Mouse (Mus musculus) urinary bladder, postnatal 25 days (tissue): Measurements from ENCODE around the gene Sirt2.

Experiments
- DNase-seq: peaks from one replicate; pipeline ENCODE4 v3.0.0; 2022; ENCODE audit warnings: low spot score

Gene Sirt2

DNA sequence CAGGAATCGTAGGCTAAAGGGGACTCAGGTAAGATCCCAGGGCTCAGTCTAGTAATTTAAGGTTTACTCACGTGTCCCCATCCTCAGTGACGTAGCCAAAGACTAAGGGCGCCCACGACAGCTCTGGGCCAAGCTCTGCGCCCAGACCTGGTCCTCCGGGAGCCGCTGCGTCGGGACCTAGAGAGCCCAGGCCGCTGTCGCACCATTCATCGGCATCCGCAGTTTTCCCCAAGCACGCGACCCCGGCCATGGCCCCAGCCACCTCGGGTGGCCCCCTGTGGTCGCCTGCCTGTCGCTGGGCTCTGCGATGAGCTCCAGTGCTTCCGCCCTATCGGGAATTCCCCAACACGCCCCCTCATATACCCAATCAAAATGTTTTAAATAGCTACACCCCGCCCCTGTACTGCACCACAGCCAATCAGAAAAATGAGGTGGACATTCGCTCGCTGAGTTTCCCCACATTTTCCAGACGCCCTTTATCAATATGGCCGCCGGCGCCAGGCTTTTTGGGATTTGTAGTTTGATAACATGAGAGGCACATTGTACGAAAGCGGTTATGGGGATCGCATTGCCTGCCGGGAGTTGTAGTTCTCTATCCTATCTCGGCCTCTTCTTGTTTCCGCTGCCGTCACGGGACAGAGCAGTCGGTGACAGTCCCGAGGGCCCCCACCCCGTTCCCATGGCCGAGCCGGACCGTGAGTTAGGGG lies at the start of gene Sirt2:
TSS of gene Sirt2 (plus strand) at position 563 of the 707 bp plus-strand sequence.
- DNase-seq, result peak; percentile 84

DNA sequence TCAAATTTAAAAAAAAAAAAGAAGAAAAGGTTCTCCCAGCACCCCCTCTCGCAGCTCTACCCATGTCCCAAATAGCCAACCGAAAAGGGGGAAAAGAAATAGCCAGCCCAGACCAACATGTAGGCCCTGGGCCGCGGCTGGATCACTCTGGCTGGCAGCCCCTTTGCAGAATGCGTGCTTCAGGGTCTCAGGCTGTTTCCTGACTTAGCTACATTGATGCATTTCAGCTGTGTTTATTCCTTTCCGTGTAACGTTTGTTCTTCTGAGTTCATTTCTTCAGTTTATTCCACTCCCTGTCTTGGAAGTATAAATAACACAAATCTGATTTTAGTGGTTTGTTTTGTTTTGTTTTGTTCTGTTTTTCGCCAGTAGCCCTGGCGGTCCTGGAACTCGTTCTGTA lies 48.8 kb upstream of the Sirt2 start:
- DNase-seq, result no peak

DNA sequence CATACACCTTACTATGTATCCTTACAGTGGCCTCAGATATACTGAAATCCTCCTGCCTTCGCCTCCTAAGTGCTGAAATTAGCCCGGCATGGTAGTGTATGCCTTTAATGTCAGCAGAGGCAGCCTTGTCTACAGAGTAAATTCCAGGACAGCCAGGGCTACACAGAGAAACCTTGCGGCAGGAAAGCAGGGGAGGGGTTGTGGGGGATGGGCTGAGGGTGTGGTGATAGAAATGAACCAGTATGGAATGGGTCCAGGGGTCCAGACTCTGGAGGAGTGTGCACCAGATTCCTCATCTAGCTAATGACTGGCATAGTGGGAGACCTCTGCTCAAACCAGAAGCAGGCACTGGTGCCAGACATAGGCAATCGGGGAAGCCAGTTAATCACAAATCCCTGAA lies 47.4 kb upstream of the Sirt2 start:
- DNase-seq, result no peak

DNA sequence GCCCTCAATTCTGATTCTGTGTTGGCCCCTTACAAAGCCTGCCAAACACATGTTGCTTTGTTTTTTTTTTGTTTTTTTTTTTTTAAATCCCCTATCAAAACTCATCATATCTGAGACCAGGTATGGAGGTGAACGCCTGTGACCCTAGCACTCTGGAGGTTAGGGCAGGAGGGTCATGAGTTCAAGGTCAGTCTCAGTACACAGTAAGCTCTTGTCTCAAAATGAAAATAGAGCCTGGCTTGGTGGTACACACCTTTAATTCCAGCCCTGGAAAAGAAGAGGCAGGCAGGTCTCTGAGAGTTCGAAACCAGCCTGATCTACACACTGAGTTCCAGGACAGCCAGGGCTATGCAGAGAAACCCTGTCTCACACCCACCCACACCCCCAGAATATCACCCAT lies 46.9 kb upstream of the Sirt2 start:
- no peak for DNase-seq

DNA sequence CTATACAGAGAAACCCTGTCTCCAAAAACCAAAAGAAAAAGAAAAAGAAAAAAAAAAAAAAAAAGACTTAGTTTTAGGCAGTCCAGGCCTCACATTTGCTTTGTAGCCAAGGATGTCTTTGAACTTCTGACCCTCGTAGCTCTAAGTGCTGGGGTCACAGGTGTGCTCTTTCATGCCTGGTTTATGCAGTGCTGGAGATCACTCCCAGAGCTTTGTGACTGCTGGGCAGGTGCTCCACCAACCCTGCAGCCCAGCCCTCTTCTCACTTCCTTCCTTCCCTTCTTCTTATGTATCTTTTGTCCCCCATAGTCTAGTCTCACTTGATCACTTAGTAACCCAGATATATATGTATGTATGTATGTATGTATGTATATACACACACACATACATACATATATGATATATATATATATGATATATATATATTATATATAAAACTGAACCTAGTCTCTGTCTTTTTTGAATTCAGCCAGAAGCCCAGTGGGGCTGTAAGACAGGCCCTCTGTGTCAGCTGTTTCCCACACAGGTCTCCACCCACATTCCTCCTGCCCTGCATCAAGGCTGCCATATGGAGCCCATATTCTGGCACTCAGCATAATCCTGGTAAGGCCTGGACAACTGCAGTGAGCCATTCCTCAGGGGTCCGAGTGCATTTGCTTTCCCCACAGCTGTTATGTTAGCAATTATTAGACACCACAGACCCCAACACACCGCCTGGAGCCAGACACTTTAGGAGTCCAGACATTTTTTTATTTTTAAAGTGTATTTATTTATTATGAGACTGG lies 45.6 kb upstream of the Sirt2 start:
- no peak for DNase-seq

DNA sequence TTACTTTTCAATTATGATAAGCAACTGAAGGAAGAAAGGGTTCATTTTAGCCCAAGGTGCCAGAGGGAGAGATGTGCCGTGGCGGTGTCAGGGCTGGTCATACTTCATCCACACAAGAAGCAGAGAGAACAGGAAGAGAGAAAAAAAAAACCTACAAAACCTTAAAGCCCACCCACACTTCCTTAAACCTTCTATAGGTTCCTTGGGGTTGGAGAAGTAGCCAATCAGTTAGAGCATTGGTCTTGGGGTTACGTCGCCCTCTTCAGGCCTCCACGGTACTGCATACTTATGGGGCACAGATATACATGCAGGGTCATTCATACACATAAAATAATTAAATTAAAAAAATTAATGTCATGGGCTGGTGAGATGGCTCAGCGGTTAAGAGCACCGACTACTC lies 44.5 kb upstream of the Sirt2 start:
- DNase-seq, result no peak

DNA sequence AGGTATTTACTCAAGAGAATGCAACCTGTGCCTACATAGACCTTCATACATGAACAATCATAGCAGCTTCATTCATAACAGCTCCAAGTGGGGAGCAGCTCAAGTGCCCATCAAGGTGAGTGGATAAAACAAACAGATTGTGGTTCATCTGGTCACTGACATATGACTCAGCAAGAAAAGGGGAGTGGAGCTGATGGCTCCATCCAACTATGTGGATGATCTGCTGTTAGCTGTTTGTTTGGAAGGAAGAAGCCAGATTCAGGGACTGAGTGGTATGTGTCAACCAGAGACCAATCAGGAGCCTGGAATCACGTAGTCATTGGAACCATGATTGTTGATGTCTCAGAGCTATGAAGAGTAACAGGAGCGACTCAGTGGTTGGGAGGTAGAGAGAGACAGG lies 41.9 kb upstream of the Sirt2 start:
- no peak for DNase-seq

DNA sequence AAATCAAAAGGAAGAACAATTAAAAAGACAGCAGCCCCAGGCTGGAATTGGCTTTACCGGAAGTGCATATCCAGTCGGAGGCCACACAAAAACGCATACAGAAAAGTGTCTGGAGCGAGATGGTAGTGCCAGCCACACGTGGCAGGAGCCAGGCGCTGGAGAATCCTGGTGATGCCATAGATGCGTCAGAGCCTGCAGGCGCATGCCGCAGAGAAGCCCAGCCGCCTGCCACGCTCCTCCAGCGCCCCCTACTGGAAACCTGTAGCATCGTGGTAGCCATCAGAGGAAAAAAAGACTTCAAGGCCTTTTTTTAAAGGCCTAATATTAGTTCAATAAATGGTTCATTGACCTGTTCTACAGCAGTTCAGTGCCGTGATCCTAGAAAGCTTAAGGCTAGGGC lies 39.9 kb upstream of the Sirt2 start:
- DNase-seq, result peak; percentile 84

DNA sequence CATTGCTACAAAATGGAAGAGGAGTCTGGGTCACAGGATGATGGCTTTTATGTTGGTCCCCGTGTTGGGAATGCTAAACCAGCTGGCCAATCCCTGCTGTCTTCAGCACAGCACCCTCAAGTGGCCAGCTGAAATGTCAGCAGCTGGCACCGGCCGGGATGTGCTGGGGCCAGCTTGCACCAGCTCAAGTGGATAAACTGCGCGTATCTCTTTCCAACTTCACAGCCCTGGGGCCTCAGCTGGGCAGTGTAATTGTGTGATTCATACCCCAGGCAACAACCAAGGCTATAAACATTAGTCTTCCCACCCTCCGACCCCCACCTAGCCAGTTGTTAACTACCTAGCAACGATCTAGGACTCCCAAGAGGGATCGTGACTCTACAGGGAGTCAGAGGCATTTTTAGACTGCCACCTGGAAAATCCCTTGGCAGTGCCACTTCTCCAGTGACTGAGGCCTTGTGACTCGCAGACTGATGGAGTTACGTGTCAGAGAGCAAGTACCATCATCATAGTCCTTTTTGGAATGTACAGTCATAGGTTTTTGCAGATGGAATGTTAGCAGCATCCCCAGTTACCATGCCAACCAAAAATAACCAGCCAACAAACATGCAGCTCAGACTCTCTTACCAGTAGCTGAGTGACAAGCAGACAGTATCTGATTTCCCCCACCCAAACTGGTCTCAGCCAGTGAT lies 38.7 kb upstream of the Sirt2 start:
- no peak for DNase-seq

DNA sequence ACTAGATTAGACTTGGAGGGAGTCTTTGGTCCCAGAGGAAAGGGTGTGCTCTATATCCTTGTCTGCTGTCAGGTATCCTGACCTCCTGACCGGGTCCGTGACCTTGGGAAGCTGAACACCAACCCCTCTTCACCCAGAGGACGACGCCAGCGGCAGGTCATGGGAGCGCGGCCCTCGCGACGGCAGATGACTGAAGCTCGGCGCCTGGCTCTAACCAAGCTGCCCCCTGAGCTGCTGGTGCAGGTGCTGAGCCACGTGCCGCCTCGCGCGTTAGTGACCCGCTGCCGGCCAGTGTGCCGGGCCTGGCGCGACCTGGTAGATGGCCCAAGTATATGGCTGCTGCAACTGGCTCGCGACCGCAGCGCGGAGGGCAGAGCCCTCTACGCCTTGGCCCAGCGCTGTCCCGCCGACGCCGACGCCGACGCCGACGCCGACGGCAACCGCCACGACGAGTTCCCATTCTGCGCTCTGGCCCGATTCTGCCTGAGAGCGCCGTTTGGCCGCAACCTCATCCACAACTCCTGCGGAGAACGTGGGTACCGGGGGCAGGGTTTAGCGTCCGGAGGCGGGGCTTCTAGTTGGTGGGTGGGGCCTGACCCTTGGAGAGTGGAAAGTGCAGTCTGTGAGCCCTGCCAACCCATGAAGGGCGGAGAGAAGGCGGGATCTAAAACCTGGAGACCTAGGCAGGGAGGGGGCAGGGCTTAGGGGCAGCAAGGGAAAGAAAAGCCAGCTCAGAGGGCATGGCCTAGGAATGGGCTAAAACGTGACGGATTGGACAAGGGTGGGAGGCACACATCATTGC lies 34.0 kb upstream of the Sirt2 start:
- peak; percentile 54 for DNase-seq

DNA sequence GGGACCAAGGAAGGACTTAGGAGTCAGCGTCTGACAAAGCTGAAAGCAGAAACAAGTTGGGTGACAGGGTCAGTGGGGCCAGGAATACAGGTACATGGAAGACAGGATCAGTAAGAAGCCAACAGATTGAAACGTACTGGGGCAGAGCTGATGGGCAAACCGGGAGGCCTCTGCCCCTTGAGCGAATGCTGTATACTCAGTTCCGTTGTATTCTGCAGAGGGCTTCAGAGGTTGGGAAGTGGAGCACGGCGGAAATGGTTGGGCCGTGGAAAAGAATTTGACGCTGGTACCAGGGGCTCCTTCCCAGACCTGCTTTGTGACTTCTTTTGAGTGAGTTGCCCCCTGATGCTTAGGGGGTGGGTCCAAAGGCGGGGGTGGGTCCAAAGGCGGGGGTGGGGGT lies 33.3 kb upstream of the Sirt2 start:
- DNase-seq, result no peak

DNA sequence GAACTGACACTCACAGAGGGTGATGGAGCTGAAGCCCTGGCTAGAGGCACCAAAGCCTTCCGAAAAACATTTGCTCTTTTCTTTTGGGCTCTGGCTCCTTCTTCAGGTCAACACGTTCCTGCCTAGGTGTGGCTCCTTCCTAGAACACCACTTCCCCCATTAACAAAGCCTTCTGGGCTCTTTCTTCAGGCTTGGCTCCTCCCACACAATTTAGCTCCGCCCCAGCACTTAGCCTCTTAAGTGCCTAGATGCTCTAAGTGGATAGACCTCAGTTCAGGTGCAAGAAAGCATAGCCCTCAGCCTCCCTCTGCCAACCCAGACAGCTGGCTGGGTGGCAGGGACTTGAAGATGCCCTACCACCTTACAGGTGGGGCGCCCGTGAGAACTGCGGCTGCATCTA lies 30.8 kb upstream of the Sirt2 start:
- DNase-seq, result no peak

DNA sequence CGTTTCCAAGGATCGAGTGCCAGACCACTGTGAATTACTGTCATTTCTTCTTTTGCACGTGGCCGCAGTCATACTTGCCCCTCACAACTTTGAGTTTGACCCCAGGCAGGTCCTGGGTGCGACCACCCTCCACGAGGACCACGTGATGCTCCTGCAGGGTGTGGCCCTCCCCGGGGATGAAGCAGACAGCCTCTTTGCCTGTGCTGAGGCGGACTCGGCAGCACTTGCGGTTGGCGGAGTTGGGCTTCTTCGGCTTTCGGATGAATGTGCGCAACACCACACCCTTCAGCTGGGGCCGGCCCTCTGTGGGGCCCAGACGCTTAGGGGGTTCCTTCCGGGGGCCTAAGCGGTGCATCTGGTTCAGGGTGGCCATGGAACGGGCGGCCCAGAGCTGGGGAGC lies 26.7 kb upstream of the Sirt2 start:
- DNase-seq, result no peak

DNA sequence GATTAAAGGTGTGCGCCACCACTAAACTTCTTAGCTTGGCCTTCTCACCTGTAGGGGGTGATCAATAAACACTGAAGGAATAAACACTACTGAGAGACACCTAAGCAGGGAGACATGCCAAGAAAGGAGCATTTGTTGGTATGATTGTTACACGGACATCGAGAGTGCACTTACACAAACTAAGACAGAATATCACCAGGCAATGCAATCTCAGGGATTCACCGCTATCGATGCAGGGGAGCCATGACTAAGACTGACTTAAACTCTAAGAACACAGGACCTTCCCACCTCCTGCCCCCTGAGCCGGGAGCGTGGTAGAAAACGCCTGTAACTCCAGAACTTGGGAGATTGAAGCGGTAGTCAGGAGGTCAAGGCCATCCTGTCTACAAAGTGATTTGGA lies 25.6 kb upstream of the Sirt2 start:
- DNase-seq, result no peak

DNA sequence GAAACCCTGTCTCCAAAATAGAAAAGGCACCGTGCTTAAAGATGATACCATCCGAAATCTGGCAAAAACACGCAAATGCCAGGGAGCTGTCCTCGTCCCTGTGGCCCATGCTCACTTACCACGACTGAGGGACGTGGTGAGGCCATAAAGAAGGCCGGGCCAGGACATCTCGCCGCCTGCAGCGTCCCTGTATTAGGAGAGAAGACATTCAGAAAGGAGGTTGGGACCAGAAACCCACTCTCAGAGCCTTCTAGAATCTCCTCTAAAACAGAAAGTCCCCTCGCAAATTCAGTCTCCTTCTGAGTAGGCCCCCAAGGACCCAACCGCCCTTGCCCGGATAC lies 25.2 kb upstream of the Sirt2 start:
- peak; percentile 14 for DNase-seq

DNA sequence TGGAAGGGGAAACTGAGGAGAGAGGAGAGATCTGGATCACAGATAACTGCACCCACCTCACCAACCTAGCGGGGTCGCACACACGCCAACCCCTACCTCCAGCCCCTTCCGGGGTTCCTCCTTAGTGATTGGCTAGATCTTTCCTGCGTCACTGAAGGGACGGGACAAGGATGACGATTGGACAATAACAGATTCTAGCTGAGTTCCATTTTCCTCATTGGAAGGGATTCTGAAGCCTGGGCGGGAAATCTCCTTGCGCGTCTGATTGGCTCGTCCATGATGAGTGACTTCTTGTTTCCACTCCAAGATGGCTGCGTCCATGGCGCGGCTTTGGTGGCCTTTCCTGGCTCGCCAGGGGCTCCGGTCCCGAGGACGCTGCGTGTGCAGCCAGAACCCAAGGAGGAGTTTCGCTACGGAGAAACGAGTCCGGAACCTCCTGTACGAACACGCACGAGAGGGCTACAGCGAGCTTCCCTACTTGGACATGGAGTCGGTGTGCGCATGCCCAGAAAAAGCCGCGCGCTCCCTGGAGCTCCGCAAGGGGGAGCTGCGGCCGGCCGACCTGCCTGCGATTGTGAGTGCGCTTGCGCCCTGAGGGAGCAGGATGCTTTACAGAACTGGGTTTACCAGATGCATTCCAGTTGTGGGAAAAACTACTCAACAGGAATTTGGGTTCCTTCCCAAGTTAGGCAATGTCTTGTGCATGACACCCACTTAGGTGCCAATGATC lies 24.7 kb upstream of the Sirt2 start, which contains the start of the genes Mrps12 and Sars2:
TSS of gene Mrps12 (minus strand) at position 112 of the 730 bp plus-strand sequence.
TSS of gene Sars2 (plus strand) at position 284 of the 730 bp plus-strand sequence.
- peak; percentile 93 for DNase-seq

DNA sequence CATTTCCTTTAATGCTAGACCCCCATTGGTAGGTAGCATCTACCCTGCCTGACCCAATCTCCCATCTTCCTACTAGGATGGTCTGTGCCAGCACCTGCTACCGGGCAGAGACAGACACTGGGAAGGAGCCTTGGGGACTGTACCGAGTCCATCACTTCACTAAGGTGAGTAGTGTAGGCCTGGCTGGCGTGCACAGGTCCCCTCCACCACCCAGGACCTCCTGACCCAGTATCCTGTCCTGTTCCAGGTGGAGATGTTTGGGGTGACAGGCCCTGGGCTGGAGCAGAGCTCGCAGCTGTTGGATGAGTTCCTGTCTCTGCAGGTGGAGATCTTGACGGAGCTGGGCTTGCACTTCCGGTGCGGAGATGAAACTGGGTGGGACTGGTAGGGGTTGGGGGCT lies 16.6 kb upstream of the Sirt2 start:
- no peak for DNase-seq

DNA sequence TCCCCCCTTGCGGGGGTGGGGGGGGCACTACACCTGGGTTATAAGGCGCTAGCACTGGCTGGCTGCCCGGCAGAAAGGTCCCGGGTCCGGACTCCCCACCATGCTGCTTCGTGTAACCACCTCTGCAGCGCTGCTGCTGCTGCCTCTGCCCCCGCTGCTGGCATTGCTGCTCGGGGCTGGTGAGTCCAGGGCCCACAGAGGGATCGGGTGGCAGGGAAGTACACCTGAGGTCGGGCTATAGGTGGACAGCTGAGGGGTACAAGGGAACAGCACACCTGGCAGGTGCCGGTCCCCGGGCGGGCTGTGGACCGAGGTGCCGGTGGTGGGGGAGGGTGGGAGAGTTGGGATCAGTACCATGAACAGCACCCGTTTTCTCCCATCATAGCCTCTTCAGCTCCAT lies 10.5 kb upstream of the Sirt2 start, which contains the start of gene Ccer2:
TSS of gene Ccer2 (plus strand) at position 96 of the 400 bp plus-strand sequence.
- no peak for DNase-seq

DNA sequence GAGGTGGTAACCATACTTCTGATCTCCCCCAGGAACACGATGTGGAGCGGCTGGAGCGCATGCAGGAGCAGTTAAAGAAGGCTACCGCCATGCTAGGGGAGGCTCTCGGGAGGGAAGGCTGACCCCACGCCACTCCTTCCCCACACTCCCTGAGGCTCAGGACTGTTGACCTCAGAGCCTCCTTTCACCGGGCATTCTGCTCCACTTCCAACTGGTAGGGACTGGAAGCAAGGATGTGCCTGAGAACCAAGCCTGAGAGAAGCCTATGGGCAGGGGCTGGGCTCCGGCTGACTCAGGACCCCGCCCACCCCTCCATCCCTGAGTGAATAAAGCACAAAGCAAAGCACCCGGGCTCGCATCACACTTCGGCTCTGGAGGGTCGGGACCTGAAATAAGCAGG lies 7.9 kb upstream of the Sirt2 start:
- DNase-seq, result no peak

DNA sequence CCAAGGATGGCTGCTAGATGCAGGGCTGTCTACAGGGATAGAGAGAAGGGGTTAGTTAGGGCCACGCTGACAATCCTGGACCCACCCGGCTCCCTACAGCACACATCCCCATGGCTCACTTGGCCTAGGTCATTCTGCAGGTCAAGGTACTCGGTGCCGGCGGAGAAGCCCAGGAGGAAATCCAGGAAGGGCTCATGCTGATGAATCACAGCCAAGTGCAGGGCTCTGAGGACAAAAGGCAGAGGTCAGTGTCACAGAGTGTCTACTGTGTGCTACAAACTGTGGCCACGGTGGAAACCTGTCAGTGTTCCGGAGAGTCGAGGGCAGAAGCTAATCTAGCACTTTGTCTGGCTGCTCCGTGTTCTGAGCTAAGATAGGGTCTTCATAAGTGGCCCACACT lies 4.6 kb upstream of the Sirt2 start:
- DNase-seq, result no peak

DNA sequence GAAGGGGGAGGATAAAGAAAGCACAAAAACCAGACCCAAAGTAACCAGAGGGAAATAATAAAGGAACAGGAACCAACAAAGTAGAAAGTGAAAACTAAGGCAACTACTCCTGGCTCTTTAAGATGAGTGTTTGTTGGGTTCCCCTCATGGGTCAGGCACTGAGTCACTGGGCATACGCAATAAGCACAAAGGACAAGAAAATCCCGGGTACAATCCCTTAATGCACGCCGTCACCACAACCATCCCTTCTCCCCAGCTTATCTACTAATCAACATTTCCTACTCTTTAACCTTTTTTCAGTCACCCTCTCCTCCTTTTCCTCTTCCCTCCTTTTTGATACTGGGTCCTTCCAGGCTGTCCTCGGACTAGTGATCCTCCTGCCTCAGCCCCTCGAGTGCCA lies 1.3 kb upstream of the Sirt2 start:
- DNase-seq, result no peak
